Mouse (Mus musculus) kidney, postnatal 36 days (tissue): ENCODE measurements at regions not wholly inside any gene's neighbourhood (a gene's known extent, or its start where the extent isn't known, plus 50 kb on each side); places are given as distances from the start of the nearest gene placed in this dataset.
A peak's percentile ranks its signal among the peaks of the same experiment; 100 is the strongest.

ENCODE experiments used
- DNase-seq, 2 experiments: peaks; one replicate each; pipeline ENCODE4 v3.0.0; 2021 to 2022; ENCODE audit warnings: mixed read lengths in 2 of 2

GRCm38 (mm10) chr12:97218445-97218844, 1040.8 kb downstream of the Galc start:
- DNase-seq = no peak

GRCm38 (mm10) chr12:97217608-97218007, 1041.7 kb downstream of the Galc start:
- no peak for DNase-seq

GRCm38 (mm10) chr12:97203636-97204389, 1055.4 kb downstream of the Galc start:
- DNase-seq = no peak

- no peak for DNase-seq
Observed at GRCm38 (mm10) chr12:97161853-97162252, 1097.4 kb downstream of the Galc start.

- DNase-seq = no peak
Observed at GRCm38 (mm10) chr12:97161429-97161828, 1097.8 kb downstream of the Galc start.

DNA sequence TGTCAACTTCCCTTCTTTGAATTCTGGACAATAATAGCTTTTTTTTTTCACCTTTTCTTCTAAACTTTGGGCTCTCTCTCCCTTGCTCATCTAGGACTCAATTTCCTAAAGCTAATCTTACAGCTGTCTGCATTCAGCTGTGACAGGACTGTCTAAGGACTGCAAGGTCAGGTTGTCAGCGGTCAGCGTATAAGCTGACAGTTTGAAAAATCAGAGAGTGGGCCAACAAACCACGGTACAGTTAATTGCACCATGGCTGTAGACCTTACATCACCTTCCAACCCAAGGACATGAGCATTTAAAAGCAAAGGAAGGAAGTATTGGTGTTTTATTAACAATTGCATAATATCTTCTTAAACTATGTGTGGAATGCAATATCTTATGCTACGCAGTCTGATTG, 1100.9 kb downstream of the Galc start:
- no peak for DNase-seq

DNA sequence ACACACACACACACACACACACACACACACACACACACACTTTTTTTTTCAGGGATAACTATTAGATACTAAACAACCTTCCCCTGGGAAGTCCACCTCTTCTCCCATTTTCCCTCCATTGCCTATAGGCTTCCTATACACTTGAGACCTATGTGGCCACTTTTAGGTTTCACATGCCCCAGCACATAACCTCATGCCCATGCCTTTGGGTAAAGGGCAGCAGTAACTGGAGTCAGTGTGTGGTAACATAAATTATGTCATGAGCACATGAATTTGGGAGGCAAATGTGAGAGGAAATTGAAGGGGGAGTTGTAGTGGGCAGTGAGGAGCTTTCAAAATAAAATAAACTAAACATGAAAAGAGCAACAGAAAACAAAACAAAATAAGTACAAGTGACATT, 1101.5 kb downstream of the Galc start:
- DNase-seq = no peak

DNA sequence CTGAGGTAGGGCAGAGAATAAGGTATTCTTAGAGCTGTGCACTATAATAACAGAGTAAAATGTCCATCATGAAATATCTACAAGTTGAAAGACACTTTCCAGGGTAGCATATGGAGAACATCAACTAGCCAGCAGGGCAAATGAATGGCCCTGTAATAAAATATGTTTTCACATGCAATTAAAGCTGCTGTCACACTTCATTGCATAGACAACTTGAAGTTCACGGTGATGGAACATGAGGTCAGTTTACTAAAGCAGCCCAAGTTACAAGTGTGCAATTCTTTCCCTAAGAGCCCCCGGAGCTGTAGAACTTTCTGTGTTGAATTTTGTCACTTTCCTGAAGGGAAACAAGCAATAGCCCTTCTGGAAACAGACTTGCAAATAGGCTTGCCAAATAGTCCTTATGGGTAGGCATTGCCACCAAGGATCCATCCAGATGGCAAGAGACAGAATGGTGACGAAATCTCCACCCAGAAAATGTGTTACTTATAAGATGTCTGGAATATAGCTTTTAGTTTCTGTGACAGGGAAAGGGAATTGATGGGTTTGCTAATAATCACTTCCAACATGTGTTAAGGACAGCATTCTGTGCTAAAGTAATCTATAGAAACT, 1102.7 kb downstream of the Galc start:
- no peak for DNase-seq

- no peak for DNase-seq
Observed at GRCm38 (mm10) chr12:97142720-97143119, 1116.5 kb downstream of the Galc start.

DNA sequence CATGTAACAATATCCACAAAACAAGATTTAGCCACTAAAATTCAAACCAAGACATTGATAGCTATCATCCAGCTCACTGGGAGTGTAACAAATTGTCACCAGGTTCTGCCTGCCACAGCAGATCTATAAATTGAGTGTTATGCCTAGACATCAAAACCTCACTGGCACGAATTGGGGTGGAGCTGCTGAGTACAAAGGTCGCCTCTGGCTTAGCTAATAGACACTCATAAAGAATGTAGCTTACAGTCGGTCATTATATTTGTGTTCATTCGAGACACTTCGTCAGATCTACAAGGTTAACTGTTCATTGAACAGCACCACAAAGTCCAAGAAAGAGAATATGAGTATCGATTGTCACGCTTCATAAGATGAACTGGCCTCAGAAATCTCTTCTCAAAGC, 1121.3 kb downstream of the Galc start:
- no peak for DNase-seq

DNA sequence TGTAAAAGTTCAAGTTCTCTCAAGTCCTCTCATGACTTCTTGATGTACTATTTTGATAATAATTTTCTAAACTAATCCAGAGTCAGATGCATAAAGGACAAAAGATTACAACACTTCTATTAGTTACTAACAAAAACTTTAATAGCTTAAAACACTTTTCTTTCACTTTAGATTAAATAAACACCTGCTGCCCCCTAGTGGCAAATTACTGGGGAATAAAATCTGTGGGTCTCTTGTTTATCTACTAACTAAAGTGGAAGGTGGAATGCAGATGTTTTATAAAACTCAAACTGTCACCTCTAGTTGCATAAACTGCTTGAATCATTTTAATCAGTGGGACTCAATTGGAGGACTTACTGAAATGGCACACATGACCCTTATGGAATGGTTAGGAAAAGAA, 1129.0 kb downstream of the Galc start:
- DNase-seq = peak; percentile 13 to 47

DNA sequence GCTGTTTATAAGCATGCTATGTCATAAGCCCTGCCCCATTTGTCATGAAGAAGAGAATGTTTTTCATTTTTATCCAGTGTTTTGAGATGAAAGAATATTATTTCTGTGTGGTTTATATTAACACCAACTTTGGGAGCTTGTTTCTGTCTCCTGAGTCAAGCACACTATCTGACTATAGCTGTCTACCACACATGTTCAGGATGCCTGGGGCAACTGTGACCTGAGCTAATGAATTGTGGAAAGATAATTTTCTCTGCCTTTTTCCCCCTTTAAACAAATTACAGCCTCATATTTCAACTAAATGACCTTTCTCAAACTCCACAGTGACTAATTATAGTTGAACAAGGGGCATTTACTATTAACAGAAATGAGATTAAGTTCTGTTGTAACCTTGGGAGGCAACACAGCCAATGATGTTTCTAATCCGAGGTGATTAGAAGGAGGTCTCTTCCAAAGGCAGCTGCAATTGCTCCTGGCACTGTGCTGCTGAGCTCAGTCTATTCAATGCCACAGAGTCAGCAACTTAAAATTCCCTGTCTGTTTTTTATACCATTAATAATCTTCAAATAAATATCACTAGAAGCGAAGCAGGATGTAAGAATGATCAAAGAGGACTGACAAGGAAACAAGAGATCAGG, 1168.6 kb downstream of the Galc start:
- DNase-seq = no peak

DNA sequence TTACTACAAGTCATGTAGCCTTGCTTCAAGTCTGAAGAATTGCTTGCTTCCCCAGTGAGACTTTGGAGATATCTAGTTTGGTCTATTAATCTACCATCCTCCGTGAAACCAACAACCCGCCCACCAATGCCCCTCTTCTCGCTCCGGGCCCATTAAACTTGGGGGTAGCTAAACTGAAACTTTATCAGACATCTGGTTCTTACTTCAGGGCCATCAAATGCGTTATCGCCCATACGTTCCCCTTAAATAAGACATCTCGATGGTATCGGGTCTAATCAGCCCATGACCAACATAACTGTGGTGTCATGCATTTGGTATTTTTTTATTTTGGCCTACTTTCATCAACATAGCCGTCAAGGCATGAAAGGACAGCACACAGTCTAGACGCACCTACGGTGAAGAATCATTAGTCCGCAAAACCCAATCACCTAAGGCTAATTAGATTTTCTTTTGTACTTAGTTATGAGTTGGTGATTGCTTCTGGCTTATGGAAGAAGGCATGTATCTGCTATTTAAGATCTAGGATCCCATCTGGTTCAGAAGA, 1197.8 kb downstream of the Galc start:
- DNase-seq = peak in 1 of 2 experiments; percentile 43

DNA sequence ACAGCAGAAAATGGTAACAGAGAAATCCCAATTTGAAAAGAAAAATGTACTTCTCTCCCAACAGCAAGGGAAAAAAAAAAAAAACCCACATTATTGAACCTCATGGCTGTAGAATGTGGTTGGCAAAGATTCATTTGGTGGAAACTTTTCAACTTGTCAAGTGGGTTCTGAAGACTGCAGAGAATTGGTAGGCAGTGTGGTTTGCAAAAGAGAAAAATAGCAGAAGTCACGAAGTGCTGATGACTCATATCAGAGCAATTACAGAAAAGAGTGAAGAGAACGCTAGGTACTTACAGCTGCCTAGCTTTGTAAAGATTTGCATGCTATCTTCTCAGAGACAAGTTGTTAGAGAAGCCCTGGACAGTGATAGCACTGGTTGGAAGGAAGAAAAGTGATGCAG, 1211.6 kb downstream of the Galc start:
- DNase-seq = no peak
